Mouse (Mus musculus): ENCODE data around the gene Ccdc155. TPM values are rescaled to one million over a fixed set of nuclear protein-coding genes. Genes with fewer than 3 reads are reported as not detected.

Ccdc155 gene
- under 1 TPM; 0.07 to 0.10 TPM for polyA plus RNA-seq (2017; shearing (Covaris generic))

GRCm38 (mm10) chr7:45204380-45205143 lies at the start of gene Ccdc155:
Ccdc155 (minus strand) TSS chr7:45204892.

GRCm38 (mm10) chr7:45240633-45241388 lies 36.1 kb upstream of the Ccdc155 start, which contains the start of gene Slc6a16:
Slc6a16 (plus strand) TSS chr7:45241085.

GRCm38 (mm10) chr7:45238723-45239496 lies 34.2 kb upstream of the Ccdc155 start, which contains the start of gene Cd37:
Cd37 (minus strand) TSS chr7:45239115.

DNA sequence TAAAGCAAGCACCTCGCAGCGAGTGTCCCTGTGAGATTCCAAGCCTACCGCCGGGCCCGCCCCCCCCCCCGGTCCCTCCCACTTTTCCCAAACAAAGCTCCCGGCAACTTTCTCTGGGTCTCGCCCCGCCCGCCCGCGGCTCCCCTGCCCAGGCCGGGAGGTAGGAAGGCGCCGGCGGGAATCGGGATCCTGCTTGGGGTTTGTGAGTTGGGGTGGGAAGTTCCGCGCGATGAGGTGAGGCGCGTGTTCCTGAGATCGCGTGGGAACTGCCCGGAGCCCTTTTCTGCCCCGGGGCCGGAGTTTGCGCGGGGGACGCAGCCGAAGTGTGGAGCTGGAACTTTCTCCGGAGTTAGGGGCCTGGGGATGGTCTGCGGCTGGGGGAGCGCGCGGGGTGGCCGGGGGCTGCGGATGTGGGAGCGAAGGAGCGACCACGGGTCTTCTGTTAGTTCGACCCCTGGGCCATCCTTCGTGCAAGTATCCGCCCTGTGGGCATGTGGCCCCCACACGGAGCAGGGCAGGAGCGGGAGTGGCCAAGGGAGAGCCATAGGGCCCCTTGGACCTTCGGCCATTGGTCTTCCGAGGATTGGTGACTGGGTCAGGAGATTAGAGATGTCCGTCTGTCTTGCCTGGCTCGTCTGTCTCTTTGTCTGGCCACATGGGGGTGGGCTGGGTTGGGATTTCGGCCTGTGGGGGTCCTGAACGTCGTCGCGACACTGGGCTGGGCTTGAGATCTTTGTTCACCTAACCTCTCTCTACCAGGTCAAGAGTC lies 11.2 kb upstream of the Ccdc155 start, which contains the start of gene Tead2:
TSS of gene Tead2 (plus strand) at position 81 of the 769 bp plus-strand sequence.

DNA sequence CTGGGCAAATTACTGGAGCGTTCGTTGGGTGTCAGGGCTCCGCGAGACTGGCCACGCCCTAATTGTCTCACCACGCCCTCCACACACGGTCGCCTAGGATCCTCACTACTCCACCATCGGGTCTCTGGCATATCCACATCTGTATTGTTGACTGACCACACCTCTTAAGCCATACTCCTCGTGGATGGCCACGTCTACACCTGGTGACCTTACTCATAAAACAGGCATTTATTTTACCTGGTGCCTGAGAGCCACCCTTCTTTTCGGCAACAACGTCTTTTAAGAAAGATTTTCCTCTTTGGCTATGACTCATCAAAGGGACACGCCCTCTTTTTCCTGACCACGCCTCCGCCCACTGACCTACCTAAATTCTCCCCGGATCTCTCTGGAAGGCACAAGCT lies 7.2 kb upstream of the Ccdc155 start, which contains the start of gene Dkkl1:
TSS of gene Dkkl1 (minus strand) at position 297 of the 401 bp plus-strand sequence.

GRCm38 (mm10) chr7:45180896-45181477 lies 23.7 kb downstream of the Ccdc155 start, which contains the start of gene Pth2:
Pth2 (plus strand) TSS chr7:45180995.

DNA sequence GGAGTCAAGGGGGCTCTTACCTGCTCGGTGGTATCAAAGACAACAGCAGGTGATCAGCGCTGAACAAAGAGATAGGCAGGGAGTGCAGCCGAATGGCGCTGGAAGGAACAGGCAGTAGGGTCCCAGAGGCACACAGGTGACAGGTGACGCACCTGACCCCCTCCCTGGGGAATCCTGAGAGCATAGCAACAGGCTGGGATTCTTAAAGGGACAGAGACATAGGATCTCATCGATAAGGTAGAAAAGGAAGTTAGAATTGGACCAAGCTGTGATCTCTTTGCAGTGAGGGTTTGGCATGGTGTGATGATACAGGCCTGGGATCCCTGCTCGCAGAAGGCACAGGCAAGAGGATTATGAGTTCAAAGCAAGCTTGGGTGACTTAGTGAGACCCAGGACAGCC lies 25.2 kb downstream of the Ccdc155 start, which contains the start of gene Gfy:
TSS of gene Gfy (minus strand) at position 101 of the 400 bp plus-strand sequence.

GRCm38 (mm10) chr7:45163735-45164490 lies 40.8 kb downstream of the Ccdc155 start, which contains the start of gene Slc17a7:
Slc17a7 (plus strand) TSS chr7:45163949.

GRCm38 (mm10) chr7:45154096-45154992 lies 50.3 kb downstream of the Ccdc155 start, which contains the start of the genes Pih1d1 and Aldh16a1:
Pih1d1 (plus strand) TSS chr7:45154303.
Aldh16a1 (minus strand) TSS chr7:45154584.

GRCm38 (mm10) chr7:45135993-45136567 lies 68.6 kb downstream of the Ccdc155 start, which contains the start of the genes Gm45713 and Flt3l:
Gm45713 (minus strand) TSS chr7:45136231.
Flt3l (minus strand) TSS chr7:45136432.

Other genes with a start within 250 kb of the Ccdc155 start
- under 1 TPM; 0.28 to 0.44 TPM for gene Cpt1c, start 230.0 kb downstream of the Ccdc155 start, polyA plus RNA-seq (2017; shearing (Covaris generic))
- 100 to 1,000 TPM; 138 to 219 TPM for gene Prmt1, start 218.3 kb downstream of the Ccdc155 start, polyA plus RNA-seq (2017; shearing (Covaris generic))
- gene Irf3, start 207.2 kb downstream of the Ccdc155 start, polyA plus RNA-seq (2017; shearing (Covaris generic)), result 100 to 1,000 TPM; 173 to 194 TPM
- gene Bcl2l12, start 206.2 kb downstream of the Ccdc155 start, polyA plus RNA-seq (2017; shearing (Covaris generic)), result 10 to 100 TPM; 24.3 to 26.9 TPM
- 10 to 100 TPM; 30.1 to 38.3 TPM for gene Scaf1, start 188.5 kb downstream of the Ccdc155 start, polyA plus RNA-seq (2017; shearing (Covaris generic))
- gene Rras, start 186.9 kb downstream of the Ccdc155 start, polyA plus RNA-seq (2017; shearing (Covaris generic)), result 10 to 100 TPM; 21.5 to 34.7 TPM
- 1 to 10 TPM; 3.3 to 6.1 TPM for gene Prr12, start 152.0 kb downstream of the Ccdc155 start, polyA plus RNA-seq (2017; shearing (Covaris generic))
- gene Nosip, start 142.5 kb downstream of the Ccdc155 start, polyA plus RNA-seq (2017; shearing (Covaris generic)), result 100 to 1,000 TPM; 130 to 137 TPM
- gene Prrg2, start 142.2 kb downstream of the Ccdc155 start, polyA plus RNA-seq (2017; shearing (Covaris generic)), result 1 to 10 TPM; 1.9 to 2.7 TPM
- 10 to 100 TPM in 1 of 2 experiments, 1 to 10 TPM in 1; 5.2 to 16.8 TPM for gene Rcn3, start 112.7 kb downstream of the Ccdc155 start, polyA plus RNA-seq (2017; shearing (Covaris generic))
- 10 to 100 TPM in 1 of 2 experiments, 1 to 10 TPM in 1; 1.6 to 18.5 TPM for gene Fcgrt, start 101.0 kb downstream of the Ccdc155 start, polyA plus RNA-seq (2017; shearing (Covaris generic))
- 1,000 to 10,000 TPM; 2,309 to 3,648 TPM for gene Rps11, start 80.5 kb downstream of the Ccdc155 start, polyA plus RNA-seq (2017; shearing (Covaris generic))
- gene Rpl13a, start 76.1 kb downstream of the Ccdc155 start, polyA plus RNA-seq (2017; shearing (Covaris generic)), result 1,000 to 10,000 TPM; 2,307 to 3,859 TPM
- not detected for gene Gm45713, start 68.7 kb downstream of the Ccdc155 start, polyA plus RNA-seq (2017; shearing (Covaris generic))
- 100 to 1,000 TPM; 263 to 410 TPM for gene Flt3l, start 68.5 kb downstream of the Ccdc155 start, polyA plus RNA-seq (2017; shearing (Covaris generic))
- 10 to 100 TPM; 57.0 to 66.8 TPM for gene Pih1d1, start 50.6 kb downstream of the Ccdc155 start, polyA plus RNA-seq (2017; shearing (Covaris generic))
- gene Aldh16a1, start 50.3 kb downstream of the Ccdc155 start, polyA plus RNA-seq (2017; shearing (Covaris generic)), result 10 to 100 TPM; 41.4 to 60.4 TPM
- gene Slc17a7, start 40.9 kb downstream of the Ccdc155 start, polyA plus RNA-seq (2017; shearing (Covaris generic)), result under 1 TPM; 0.45 to 0.72 TPM
- gene Gfy, start 25.3 kb downstream of the Ccdc155 start, polyA plus RNA-seq (2017; shearing (Covaris generic)), result not detected
- not detected for gene Pth2, start 23.9 kb downstream of the Ccdc155 start, polyA plus RNA-seq (2017; shearing (Covaris generic))
- 10 to 100 TPM in 1 of 2 experiments, 1 to 10 TPM in 1; 9.8 to 26.8 TPM for gene Dkkl1, start 7.3 kb upstream of the Ccdc155 start, polyA plus RNA-seq (2017; shearing (Covaris generic))
- 1 to 10 TPM; 2.6 to 4.0 TPM for gene Tead2, start 10.9 kb upstream of the Ccdc155 start, polyA plus RNA-seq (2017; shearing (Covaris generic))
- gene Cd37, start 34.2 kb upstream of the Ccdc155 start, polyA plus RNA-seq (2017; shearing (Covaris generic)), result 100 to 1,000 TPM; 461 to 714 TPM
- gene Slc6a16, start 36.2 kb upstream of the Ccdc155 start, polyA plus RNA-seq (2017; shearing (Covaris generic)), result under 1 TPM in 1 of 2 experiments, not detected in 1; 0.20 TPM
- gene Slc6a21, start 72.6 kb upstream of the Ccdc155 start, polyA plus RNA-seq (2017; shearing (Covaris generic)), result under 1 TPM in 1 of 2 experiments, not detected in 1; 0.28 TPM
- gene Trpm4, start 128.9 kb upstream of the Ccdc155 start, polyA plus RNA-seq (2017; shearing (Covaris generic)), result 10 to 100 TPM; 12.2 to 16.1 TPM
- gene Hrc, start 130.4 kb upstream of the Ccdc155 start, polyA plus RNA-seq (2017; shearing (Covaris generic)), result not detected
- gene Ppfia3, start 162.1 kb upstream of the Ccdc155 start, polyA plus RNA-seq (2017; shearing (Covaris generic)), result under 1 TPM; 0.12 to 0.16 TPM
- gene Lin7b, start 165.7 kb upstream of the Ccdc155 start, polyA plus RNA-seq (2017; shearing (Covaris generic)), result under 1 TPM in 1 of 2 experiments, not detected in 1; 0.35 TPM
- 100 to 1,000 TPM; 204 to 218 TPM for gene Snrnp70, start 190.8 kb upstream of the Ccdc155 start, polyA plus RNA-seq (2017; shearing (Covaris generic))
- not detected for gene Kcna7, start 200.8 kb upstream of the Ccdc155 start, polyA plus RNA-seq (2017; shearing (Covaris generic))
- 1 to 10 TPM; 1.2 to 1.4 TPM for gene Ntf5, start 208.8 kb upstream of the Ccdc155 start, polyA plus RNA-seq (2017; shearing (Covaris generic))
- gene Lhb, start 215.9 kb upstream of the Ccdc155 start, polyA plus RNA-seq (2017; shearing (Covaris generic)), result not detected
- gene Gys1, start 230.0 kb upstream of the Ccdc155 start, polyA plus RNA-seq (2017; shearing (Covaris generic)), result 10 to 100 TPM in 1 of 2 experiments, 1 to 10 TPM in 1; 6.3 to 11.1 TPM
- gene Ruvbl2, start 233.2 kb upstream of the Ccdc155 start, polyA plus RNA-seq (2017; shearing (Covaris generic)), result 10 to 100 TPM; 52.7 to 55.4 TPM

Data from activated CD4-positive, CD25-positive, alpha-beta regulatory T cell (primary cell).